9 mouse cellular contexts compared by ENCODE assay signal in genomic region chr10:93014059-93014795, GRCm38 (mm10).
DNase-seq lines count a peak whose midpoint lies in the region; ATAC-seq lines count a peak whose summit lies in the region.
"Had no signal": no experiment of that assay in that cellular context is flagged by ENCODE, and none has a peak within 500 bp of the region (broad histone marks: within the 10 kb centered on the region; RNA-seq: fewer than 3 reads in every experiment).

No protein-coding gene starts in this region.

- 0 out of 2 replicates have a peak overlapping the region, but pooled peaks have one; percentile 43 for H3K27ac ChIP-seq in hindbrain, embryonic 15.5 days (replicated peaks)
- H3K27ac ChIP-seq in limb, embryonic 10.5 days: no peak overlapping the region
- 0 out of 2 replicates have a peak overlapping the region, but pooled peaks have one; percentile 23 for H3K27ac ChIP-seq in neural tube, embryonic 15.5 days (replicated peaks)
- H3K27ac ChIP-seq: stomach, embryonic 15.5 days had no signal

- H3K27me3 ChIP-seq in hindbrain, embryonic 15.5 days: no peaks in the 10 kb centered on the region
- no peaks in the 10 kb centered on the region for H3K27me3 ChIP-seq in limb, embryonic 10.5 days (ENCODE audit: low read depth, poor library complexity, severe bottlenecking)
- H3K27me3 ChIP-seq in neural tube, embryonic 15.5 days (replicated peaks): no peaks in the 10 kb centered on the region
- H3K27me3 ChIP-seq: stomach, embryonic 15.5 days had no signal

- H3K9me3 ChIP-seq in hindbrain, embryonic 15.5 days: peaks cover 4% of the 10 kb centered on the region; the same call in 1 of the 2 replicates
- H3K9me3 ChIP-seq in limb, embryonic 10.5 days (replicated peaks): no peaks in the 10 kb centered on the region
- no peaks in the 10 kb centered on the region for H3K9me3 ChIP-seq in neural tube, embryonic 15.5 days (replicated peaks)
- H3K9me3 ChIP-seq: stomach, embryonic 15.5 days had no signal

- ATAC-seq in hindbrain, embryonic 15.5 days (ENCODE audit: low FRiP score, low read depth): no peak
- ATAC-seq in neural tube, embryonic 15.5 days (ENCODE audit: low FRiP score): no peak
- no peak for ATAC-seq in megakaryocyte-erythroid progenitor cell, adult 5-6 weeks (replicated peaks; ENCODE audit: low FRiP score, low TSS enrichment, poor library complexity, severe bottlenecking)

- 31% methylated on average over 8 of the region's 8 CpGs for WGBS in hindbrain, embryonic 15.5 days
- 58% methylated on average over 8 of the region's 8 CpGs for WGBS in limb, embryonic 10.5 days
- 33% methylated on average over 8 of the region's 8 CpGs for WGBS in neural tube, embryonic 15.5 days

- no peak overlapping the region for H3K4me3 ChIP-seq in hindbrain, embryonic 15.5 days
- no peak overlapping the region for H3K4me3 ChIP-seq in limb, embryonic 10.5 days
- H3K4me3 ChIP-seq in neural tube, embryonic 15.5 days (replicated peaks): no peak overlapping the region
- H3K4me3 ChIP-seq: stomach, embryonic 15.5 days had no signal

- peak; percentile 20 to 27 for DNase-seq in urinary bladder, adult 18-20 months (ENCODE audit: low spot score in 2 of 2)
- DNase-seq in urinary bladder, postnatal 10 days (ENCODE audit: low spot score): no peak
- peak; percentile 70 for DNase-seq in adrenal gland, postnatal 10 days
- peak; percentile 63 for DNase-seq in embryo, embryonic 9.5 days (ENCODE audit: extremely low spot score)
- peak; percentile 75 for DNase-seq in limb, embryonic 10.5 days (ENCODE audit: low spot score)

- no peaks in the 10 kb centered on the region for H3K36me3 ChIP-seq in hindbrain, embryonic 15.5 days
- no peaks in the 10 kb centered on the region for H3K36me3 ChIP-seq in limb, embryonic 10.5 days
- H3K36me3 ChIP-seq in neural tube, embryonic 15.5 days: no peaks in the 10 kb centered on the region
- H3K36me3 ChIP-seq: stomach, embryonic 15.5 days had no signal

- H3K4me2 ChIP-seq in hindbrain, embryonic 15.5 days: no peak overlapping the region
- no peak overlapping the region for H3K4me2 ChIP-seq in neural tube, embryonic 15.5 days
- H3K4me2 ChIP-seq: stomach, embryonic 15.5 days had no signal

- H3K9ac ChIP-seq in hindbrain, embryonic 15.5 days: no peak overlapping the region
- H3K9ac ChIP-seq in neural tube, embryonic 15.5 days (replicated peaks): no peak overlapping the region
- H3K9ac ChIP-seq: stomach, embryonic 15.5 days had no signal

- H3K4me1 ChIP-seq in hindbrain, embryonic 15.5 days (replicated peaks): 0 out of 2 replicates have a peak, but pooled peaks cover 4% of the 10 kb centered on the region
- no peaks in the 10 kb centered on the region for H3K4me1 ChIP-seq in limb, embryonic 10.5 days
- peaks cover 6% of the 10 kb centered on the region for H3K4me1 ChIP-seq in neural tube, embryonic 15.5 days
- H3K4me1 ChIP-seq: stomach, embryonic 15.5 days had no signal
